In genomic region chr19:59697628-59698027, GRCm38 (mm10) we compare ENCODE assay signal across 10 mouse cellular contexts.
DNase-seq lines count a peak whose midpoint lies in the region; ATAC-seq and TF ChIP-seq lines count a peak whose summit lies in the region.
"Had no signal": no experiment of that assay in that cellular context is flagged by ENCODE, and none has a peak within 500 bp of the region (broad histone marks: within the 10 kb centered on the region; RNA-seq: fewer than 3 reads in every experiment).

No protein-coding gene starts in this region.

- H3K9ac ChIP-seq in midbrain, postnatal 0 days (replicated peaks; ENCODE audit: low read length, poor library complexity, severe bottlenecking) = no peak overlapping the region
- H3K9ac ChIP-seq: embryonic facial prominence, embryonic 15.5 days had no signal

- H3K27me3 ChIP-seq in midbrain, postnatal 0 days (ENCODE audit: insufficient read depth, low read length) = no peaks in the 10 kb centered on the region; the same call in 1 of the 2 replicates
- H3K27me3 ChIP-seq: embryonic facial prominence, embryonic 15.5 days had no signal

- no peaks in the 10 kb centered on the region for H3K4me1 ChIP-seq in midbrain, postnatal 0 days (ENCODE audit: insufficient read depth, low read length)
- H3K4me1 ChIP-seq: embryonic facial prominence, embryonic 15.5 days had no signal

- TF ChIP-seq CTCF in midbrain, postnatal 0 days (IDR thresholded peaks at IDR 0.05) = no peak

- no peaks in the 10 kb centered on the region for H3K9me3 ChIP-seq in midbrain, postnatal 0 days (ENCODE audit: low read length)
- H3K9me3 ChIP-seq: embryonic facial prominence, embryonic 15.5 days had no signal

- H3K27ac ChIP-seq in midbrain, postnatal 0 days (ENCODE audit: low read depth, low read length) = no peak overlapping the region
- H3K27ac ChIP-seq: embryonic facial prominence, embryonic 15.5 days; macrophage had no signal

- DNase-seq in adrenal gland, adult 2 months = peak; percentile 9
- DNase-seq in adrenal gland, postnatal 14 days = no peak
- peak; percentile 31 to 44 for DNase-seq in frontal cortex, postnatal 10 days (ENCODE audit: low spot score in 2 of 2)
- DNase-seq in kidney, postnatal 36 days = peak; percentile 60 to 63
- DNase-seq in midbrain, postnatal 0 days (ENCODE audit: low spot score) = peak; percentile 73
- no peak for DNase-seq in ovary, adult 18-20 months (ENCODE audit: low spot score)
- DNase-seq in thymus, postnatal 25 days = no peak

- WGBS in midbrain, postnatal 0 days = 19% methylated on average over 5 of the region's 5 CpGs

- ATAC-seq in midbrain, postnatal 0 days (ENCODE audit: low FRiP score) = no peak
- no peak for ATAC-seq in erythroid progenitor cell, adult 5-6 weeks (replicated peaks; ENCODE audit: low FRiP score, poor library complexity, severe bottlenecking)

- H3K36me3 ChIP-seq in midbrain, postnatal 0 days (ENCODE audit: insufficient read depth, low read length) = no peaks in the 10 kb centered on the region
- H3K36me3 ChIP-seq: embryonic facial prominence, embryonic 15.5 days had no signal

- no peak overlapping the region for H3K4me2 ChIP-seq in midbrain, postnatal 0 days (ENCODE audit: low read depth, low read length, poor library complexity, severe bottlenecking)
- H3K4me2 ChIP-seq: embryonic facial prominence, embryonic 15.5 days had no signal

- H3K4me3 ChIP-seq in midbrain, postnatal 0 days (ENCODE audit: low read depth, low read length) = no peak overlapping the region
- H3K4me3 ChIP-seq: embryonic facial prominence, embryonic 15.5 days had no signal

Comparison
In these comparisons a context has a peak if more than half of its experiments do, and no peak if none do; other contexts are left out.
1. DNase-seq: peak in adrenal gland, adult 2 months (single experiment), frontal cortex, postnatal 10 days (2 of 2), kidney, postnatal 36 days (2 of 2) and midbrain, postnatal 0 days (single experiment); none in adrenal gland, postnatal 14 days (single experiment), ovary, adult 18-20 months (single experiment) and thymus, postnatal 25 days (single experiment).